Mouse (Mus musculus) liver, embryonic 16.5 days (tissue): Measurements from ENCODE around the gene H2-T24. TPM values are rescaled to one million over a fixed set of nuclear protein-coding genes. Genes with fewer than 3 reads are reported as not detected.
A peak's percentile ranks its signal among the peaks of the same experiment; 100 is the strongest.

ENCODE experiments used
- ATAC-seq: fragments of 200-750 bp; cut with Nextera tagmentation; 2 replicates; pipeline ENCODE4 v1.8.0; 2017; ENCODE audit warnings: low read depth, mild to moderate bottlenecking, moderate number of reproducible peaks, moderate library complexity
- H3K27ac ChIP-seq: fragments of 300-500 bp; sonication (generic); 2 replicates; pipeline ENCODE4 v1.5.1; 2014; ENCODE audit warnings: mild to moderate bottlenecking, low read length
- H3K27me3 ChIP-seq: fragments of 300-500 bp; sonication (generic); 2 replicates; pipeline ENCODE4 v1.6.1; 2014; ENCODE audit warnings: low read depth, low read length, mixed read lengths; ENCODE audit not compliant: control insufficient read depth, insufficient read depth
- H3K36me3 ChIP-seq: fragments of 300-500 bp; sonication (generic); 2 replicates; pipeline ENCODE4 v1.6.1; 2014; ENCODE audit warnings: mild to moderate bottlenecking; ENCODE audit not compliant: control insufficient read depth, insufficient read depth
- H3K4me1 ChIP-seq: fragments of 300-500 bp; sonication (generic); 2 replicates; pipeline ENCODE4 v1.6.1; 2014; ENCODE audit warnings: low read depth, low read length, mixed read lengths; ENCODE audit not compliant: control insufficient read depth
- H3K4me2 ChIP-seq: fragments of 300-500 bp; sonication (generic); 2 replicates; pipeline ENCODE4 v1.6.1; 2014; ENCODE audit warnings: low read depth, low read length, mixed read lengths
- H3K4me3 ChIP-seq: fragments of 300-500 bp; sonication (generic); 2 replicates; pipeline ENCODE4 v1.5.1; 2014; ENCODE audit warnings: low read depth, mild to moderate bottlenecking, low read length
- H3K9ac ChIP-seq: fragments of 300-500 bp; sonication (generic); 2 replicates; pipeline ENCODE4 v1.6.1; 2014; ENCODE audit warnings: low read depth, low read length
- H3K9me3 ChIP-seq: fragments of 300-500 bp; sonication (generic); replicated peaks from 2 replicates; pipeline ENCODE4 v1.6.1; 2016; ENCODE audit warnings: low read length; ENCODE audit not compliant: control insufficient read depth
- WGBS: fragments of 180-500 bp; shearing (Covaris S2); extraction: QIAGEN DNeasy Blood & Tissue Kit; methylation state at CpG from one replicate; pipeline ENCODE4 v1.1.7; 2014; ENCODE audit not compliant: insufficient replicate concordance; 5-methylcytosine and 5-hydroxymethylcytosine counted together
- polyA plus RNA-seq: library from polyadenylated mRNA; unstranded; fragments of >200 nt; fragmentation: Nextera tagmentation; extraction: Ambion mirVana; gene quantifications from 2 replicates; pipeline ENCODE4 v1.2.1, GENCODE M21; 2015

H2-T24 gene
- polyA plus RNA-seq, 1 experiment from 2014 or later, result 7.9 TPM

DNA sequence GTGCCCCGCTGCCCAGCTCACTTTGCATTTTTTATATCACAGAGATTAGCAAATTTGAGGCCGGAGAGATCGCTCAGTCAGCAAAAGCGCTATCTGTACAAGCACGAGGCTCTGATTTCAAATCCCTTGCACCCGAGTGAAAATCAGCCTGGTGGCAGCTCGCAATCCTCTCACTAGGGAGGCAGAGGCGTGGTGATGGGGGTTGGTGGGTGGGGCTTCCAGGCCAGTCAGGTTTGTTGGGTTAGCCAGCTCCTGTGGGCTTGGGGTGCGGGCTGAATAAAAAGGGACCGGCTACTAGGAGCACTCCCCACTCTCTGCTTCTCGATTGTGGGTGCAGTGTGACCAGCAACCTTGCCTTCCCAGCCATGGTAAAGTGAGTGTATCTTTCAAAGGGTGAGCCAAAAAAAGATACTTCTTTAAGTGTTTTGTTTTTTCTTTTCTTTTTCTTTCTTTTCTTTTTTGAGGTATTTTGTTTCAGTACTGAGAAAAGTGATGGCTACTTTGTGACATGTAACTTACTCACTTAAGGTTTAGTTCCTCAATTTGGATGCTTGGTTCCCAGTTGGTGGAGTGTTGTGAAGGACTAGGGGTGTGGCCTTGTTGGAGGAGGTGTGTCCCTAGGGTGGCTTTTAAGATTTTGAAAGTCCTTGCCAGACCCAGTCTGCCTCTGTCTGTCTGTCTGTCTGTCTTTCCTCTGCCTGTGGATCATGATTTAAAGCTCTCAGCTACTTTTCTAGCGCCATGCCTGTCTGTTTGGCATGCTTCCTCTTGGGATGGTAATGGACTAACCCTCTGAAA is 22.4 kb downstream of the H2-T24 start:
- H3K9ac ChIP-seq, result peak overlapping the region; percentile 63
- 23% methylated on average over 12 of the region's 12 CpGs for WGBS
- H3K9me3 ChIP-seq, result peaks cover 9% of the 10 kb centered on the region
- H3K4me3 ChIP-seq, result peak overlapping the region; percentile 62
- peak; percentile 55 for ATAC-seq
- H3K27me3 ChIP-seq, result no peaks in the 10 kb centered on the region
- H3K36me3 ChIP-seq, result peaks cover 5% of the 10 kb centered on the region
- peaks cover 71% of the 10 kb centered on the region for H3K4me1 ChIP-seq
- H3K27ac ChIP-seq, result peak overlapping the region; percentile 88
- H3K4me2 ChIP-seq, result peak overlapping the region; percentile 64

DNA sequence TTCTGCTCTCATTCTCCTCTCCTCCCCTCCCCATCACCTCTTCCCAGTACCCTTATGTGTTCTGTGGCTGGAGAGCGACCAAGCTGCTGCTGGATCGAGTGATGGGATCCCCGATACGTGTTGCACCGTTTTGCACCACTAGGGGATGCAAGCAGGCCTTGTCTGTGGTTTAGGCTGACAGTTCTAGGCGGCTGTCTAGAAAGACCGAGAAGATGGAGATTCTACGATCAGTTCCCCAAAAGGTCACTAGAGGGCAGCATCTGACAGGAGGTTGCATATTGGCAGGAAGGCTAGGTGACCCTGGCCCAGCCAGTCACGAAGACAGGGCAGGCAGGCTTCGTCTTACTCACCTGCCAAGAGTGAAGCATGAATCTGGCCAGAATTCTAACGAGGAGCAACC is 23.4 kb downstream of the H2-T24 start:
- Histone ChIP-seq H3K4me3 (peak overlapping the region; percentile 62; the same call in 1 of the 2 replicates), H3K27me3 (no peaks in the 10 kb centered on the region), H3K4me2 (peak overlapping the region; percentile 64), H3K27ac (peak overlapping the region; percentile 88), H3K9ac (0 out of 2 replicates have a peak overlapping the region, but pooled peaks have one; percentile 6), H3K36me3 (no peaks in the 10 kb centered on the region), H3K4me1 (peaks cover 62% of the 10 kb centered on the region), H3K9me3 (0 out of 2 replicates have a peak, but pooled peaks cover under 1% of the 10 kb centered on the region)
- WGBS, result 2% methylated on average over 11 of the region's 11 CpGs
- peak; percentile 41 for ATAC-seq

DNA sequence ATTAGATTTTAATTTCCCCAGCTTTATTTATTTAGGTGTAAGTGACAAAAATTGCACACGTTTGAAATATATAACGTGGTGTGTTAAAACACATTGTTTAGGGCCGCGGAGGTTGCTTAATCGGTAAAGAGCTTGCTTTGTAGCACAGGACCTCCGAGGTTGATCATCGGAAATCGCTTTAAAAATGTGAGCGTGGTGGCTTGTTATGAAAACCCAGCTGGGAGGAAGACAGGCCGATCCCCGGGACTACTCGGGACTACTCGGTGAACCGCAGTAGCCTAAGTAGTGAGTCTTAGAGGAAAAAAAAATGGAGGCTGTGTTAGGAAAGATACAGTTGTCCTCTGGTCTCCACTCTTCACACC is 25.5 kb downstream of the H2-T24 start:
- Histone ChIP-seq H3K4me2 (peak overlapping the region; percentile 82), H3K4me1 (peaks cover 42% of the 10 kb centered on the region)
- WGBS, result 2% methylated on average over 14 of the region's 14 CpGs

DNA sequence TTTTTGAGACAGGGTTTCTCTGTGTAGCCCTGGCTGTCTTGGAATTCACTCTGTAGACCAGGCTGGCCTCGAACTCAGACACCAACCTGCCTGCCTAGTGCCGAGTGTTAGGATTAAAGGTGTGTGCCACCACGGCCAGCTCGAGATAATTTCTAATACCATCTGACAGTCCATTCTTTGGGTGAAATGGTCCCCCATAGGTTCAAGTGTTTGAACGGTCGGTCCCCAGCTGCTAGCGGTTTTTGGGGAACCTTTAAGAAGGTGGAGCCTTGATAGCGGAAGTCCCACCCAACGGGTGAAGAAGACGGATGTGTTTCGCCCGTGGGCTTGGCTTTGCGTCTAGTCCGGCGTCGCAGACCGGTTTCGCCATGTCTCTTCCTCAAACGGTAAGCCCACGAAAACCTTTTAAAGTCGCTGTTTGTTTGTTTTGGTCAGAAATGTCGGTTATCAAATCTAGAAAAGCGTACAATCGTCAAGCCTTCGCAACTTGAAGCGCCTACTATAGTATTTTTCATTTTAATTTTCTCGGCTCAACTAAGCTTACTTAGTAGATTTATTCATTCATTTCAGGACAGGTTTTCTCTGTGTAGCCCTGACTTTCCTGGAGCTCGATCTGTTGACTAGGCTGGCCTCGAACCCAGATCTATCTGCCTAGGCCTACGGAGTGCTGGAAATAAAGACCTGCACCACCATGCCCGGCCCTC is 26.0 kb downstream of the H2-T24 start:
- Histone ChIP-seq H3K27me3 (no peaks in the 10 kb centered on the region), H3K4me3 (peak overlapping the region; percentile 80), H3K27ac (peak overlapping the region; percentile 86), H3K36me3 (no peaks in the 10 kb centered on the region), H3K9me3 (no peaks in the 10 kb centered on the region), H3K4me2 (peak overlapping the region; percentile 82), H3K9ac (peak overlapping the region; percentile 75), H3K4me1 (peaks cover 39% of the 10 kb centered on the region)
- ATAC-seq, result peak; percentile 61
- WGBS, result 2% methylated on average over 31 of the region's 31 CpGs

More for the DNA sequence above, 25.5 kb downstream of the H2-T24 start:
- H3K36me3 ChIP-seq, result no peaks in the 10 kb centered on the region
- peak overlapping the region; percentile 80 for H3K4me3 ChIP-seq
- H3K27me3 ChIP-seq, result no peaks in the 10 kb centered on the region
- H3K9ac ChIP-seq, result peak overlapping the region; percentile 75
- H3K27ac ChIP-seq, result peak overlapping the region; percentile 86
- H3K9me3 ChIP-seq, result no peaks in the 10 kb centered on the region
- ATAC-seq, result no peak

DNA sequence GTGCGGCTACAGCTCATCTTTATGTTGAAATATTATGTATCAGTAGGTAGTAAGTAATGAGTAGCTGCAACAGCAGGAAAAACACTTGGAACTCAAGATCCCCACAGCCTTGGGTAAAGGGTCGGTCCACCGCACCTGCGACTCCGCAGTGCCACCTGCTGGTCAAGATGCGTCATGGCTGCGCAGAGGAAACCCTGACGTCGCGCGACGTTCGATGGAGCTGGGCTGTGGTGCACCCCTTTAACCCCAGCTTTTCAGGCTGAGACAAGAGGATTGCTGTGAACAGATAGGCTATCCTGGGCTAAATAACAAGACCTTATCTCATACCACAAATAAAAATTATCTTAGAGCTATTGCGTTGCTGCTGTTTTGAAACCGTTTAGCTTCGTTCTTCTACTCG is 26.7 kb downstream of the H2-T24 start:
- peak overlapping the region; percentile 86 for H3K27ac ChIP-seq

DNA sequence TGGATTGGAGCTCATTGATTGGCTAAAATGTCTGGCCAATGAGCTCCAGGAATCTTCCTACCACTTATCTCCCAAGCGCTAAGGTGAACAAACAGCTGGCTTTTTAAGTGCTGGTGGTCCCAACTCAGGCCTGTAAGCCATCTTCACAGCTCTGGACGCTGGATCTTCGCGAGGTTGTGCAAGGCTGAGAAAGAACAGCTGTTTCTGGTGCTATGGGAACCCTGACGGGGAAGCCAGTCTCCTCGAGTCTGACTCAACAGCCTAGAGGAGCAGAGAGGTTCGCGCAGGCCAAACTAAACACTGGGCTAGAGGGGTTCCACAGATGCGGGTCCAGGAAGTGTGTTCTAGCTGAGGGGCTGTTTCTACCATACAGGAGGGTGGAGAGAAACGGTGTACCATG is 28.6 kb downstream of the H2-T24 start:
- H3K4me2 ChIP-seq, result no peak overlapping the region
- WGBS, result 43% methylated on average over 10 of the region's 10 CpGs
- peaks cover 19% of the 10 kb centered on the region for H3K4me1 ChIP-seq
- no peak overlapping the region for H3K9ac ChIP-seq
- H3K36me3 ChIP-seq, result no peaks in the 10 kb centered on the region
- no peak overlapping the region for H3K4me3 ChIP-seq
- H3K27ac ChIP-seq, result no peak overlapping the region
- H3K27me3 ChIP-seq, result no peaks in the 10 kb centered on the region
- H3K9me3 ChIP-seq, result no peaks in the 10 kb centered on the region
- no peak for ATAC-seq

More for the DNA sequence above, 26.7 kb downstream of the H2-T24 start:
- WGBS, result 2% methylated on average over 17 of the region's 17 CpGs
- Histone ChIP-seq H3K27me3 (no peaks in the 10 kb centered on the region), H3K36me3 (no peaks in the 10 kb centered on the region), H3K9me3 (no peaks in the 10 kb centered on the region), H3K9ac (peak overlapping the region; percentile 55), H3K4me2 (peak overlapping the region; percentile 82), H3K4me1 (peaks cover 35% of the 10 kb centered on the region), H3K4me3 (peak overlapping the region; percentile 80)
- ATAC-seq, result peak; percentile 42

DNA sequence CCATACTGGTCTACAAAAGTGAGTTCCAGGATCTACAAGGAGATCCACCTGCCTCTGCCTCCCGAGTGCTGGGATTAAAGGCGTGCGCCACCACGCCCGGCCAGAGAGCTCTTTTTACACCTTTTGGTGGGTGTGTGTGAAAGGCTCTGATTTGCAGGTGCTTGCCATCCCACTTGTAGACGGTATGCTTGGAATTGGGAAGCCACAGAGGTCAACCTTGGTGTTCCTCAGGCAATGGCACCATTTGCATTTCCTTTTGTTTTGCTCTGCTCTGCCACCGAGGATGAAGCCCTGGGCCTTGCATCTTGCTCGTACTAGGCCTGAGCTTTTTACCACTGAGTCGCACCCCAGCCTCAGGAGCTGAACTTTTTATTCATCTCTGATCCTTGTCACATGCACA is 38.6 kb downstream of the H2-T24 start:
- WGBS, result 79% methylated on average over 9 of the region's 9 CpGs
- H3K36me3 ChIP-seq, result peaks cover 5% of the 10 kb centered on the region; the same call in 1 of the 2 replicates
- H3K9me3 ChIP-seq, result no peaks in the 10 kb centered on the region
- no peak overlapping the region for H3K4me3 ChIP-seq
- H3K4me1 ChIP-seq, result peaks cover 17% of the 10 kb centered on the region
- H3K27me3 ChIP-seq, result no peaks in the 10 kb centered on the region
- ATAC-seq, result no peak
- H3K9ac ChIP-seq, result no peak overlapping the region
- no peak overlapping the region for H3K4me2 ChIP-seq
- no peak overlapping the region for H3K27ac ChIP-seq

DNA sequence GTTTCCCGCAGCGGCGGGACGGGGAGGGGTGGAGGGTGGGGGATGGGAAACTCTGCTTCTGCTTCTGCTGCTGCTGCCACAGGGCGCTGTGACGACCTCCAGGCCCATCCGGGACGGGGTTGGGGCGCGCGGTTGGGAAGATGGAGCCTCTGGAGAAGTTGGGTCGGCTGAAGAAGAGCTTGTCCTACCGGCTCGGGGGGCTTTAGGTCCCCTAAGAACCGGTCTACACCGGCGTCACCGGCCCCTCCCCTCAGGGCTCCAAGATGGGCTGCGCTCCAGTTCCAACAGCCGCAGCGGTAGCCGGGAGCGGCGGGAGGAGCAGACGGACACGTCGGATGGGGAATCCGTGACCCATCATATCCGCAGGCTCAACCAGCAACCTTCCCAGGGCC is 40.0 kb downstream of the H2-T24 start:
- Histone ChIP-seq H3K9me3 (no peaks in the 10 kb centered on the region), H3K36me3 (peaks cover 5% of the 10 kb centered on the region; the same call in 1 of the 2 replicates), H3K9ac (peak overlapping the region; percentile 81), H3K27me3 (no peaks in the 10 kb centered on the region), H3K4me3 (peak overlapping the region; percentile 89), H3K4me2 (peak overlapping the region; percentile 98), H3K4me1 (peaks cover 17% of the 10 kb centered on the region), H3K27ac (peak overlapping the region; percentile 23; the same call in 1 of the 2 replicates)
- under 1% methylated on average over 25 of the region's 29 CpGs for WGBS
- ATAC-seq, result no peak; the same call in 1 of the 2 replicates
